Mouse (Mus musculus) kidney, adult 11 months (tissue): ENCODE results near the gene Dact2.

Experiments used
- DNase-seq: peaks from one replicate; pipeline ENCODE4 v3.0.0; 2022

Dact2 gene

GRCm38 (mm10) chr17:14172731-14173130 is 31.4 kb downstream of the Dact2 start:
- DNase-seq, result no peak

- no peak for DNase-seq
These were observed 31.9 kb downstream of the Dact2 start for GRCm38 (mm10) chr17:14172184-14172583.

- peak; percentile 46 for DNase-seq
These were observed 33.1 kb downstream of the Dact2 start for GRCm38 (mm10) chr17:14170961-14171479.

- DNase-seq, result no peak
These were observed 34.7 kb downstream of the Dact2 start for GRCm38 (mm10) chr17:14169431-14169830.

GRCm38 (mm10) chr17:14167594-14167993 is 36.5 kb downstream of the Dact2 start:
- DNase-seq, result peak; percentile 83

GRCm38 (mm10) chr17:14166746-14167432 is 37.2 kb downstream of the Dact2 start:
- no peak for DNase-seq

GRCm38 (mm10) chr17:14165934-14166610 is 38.0 kb downstream of the Dact2 start:
- no peak for DNase-seq

GRCm38 (mm10) chr17:14165332-14165876 is 38.7 kb downstream of the Dact2 start:
- DNase-seq, result peak; percentile 89

GRCm38 (mm10) chr17:14160846-14161245 is 43.3 kb downstream of the Dact2 start:
- no peak for DNase-seq

- no peak for DNase-seq
These were observed 46.3 kb downstream of the Dact2 start for GRCm38 (mm10) chr17:14157779-14158195.
